Mouse (Mus musculus) cortical plate, adult 2 months (tissue): ENCODE data around the gene Lpar5. TPM values are rescaled to one million over a fixed set of nuclear protein-coding genes. Genes with fewer than 3 reads are reported as not detected.

ENCODE experiments used
- H3K27ac ChIP-seq: fragments of 200-500 bp; 2 replicates; pipeline ENCODE4 v1.5.1; 2012; ENCODE audit warnings: low read length, control low read depth, inconsistent platforms; ENCODE audit not compliant: insufficient read depth
- H3K4me1 ChIP-seq: fragments of 200-500 bp; 2 replicates; pipeline ENCODE4 v1.6.1; 2011; ENCODE audit warnings: low read length; ENCODE audit not compliant: control insufficient read depth, insufficient read depth
- H3K4me3 ChIP-seq: fragments of 200-500 bp; 2 replicates; pipeline ENCODE4 v1.5.1; 2011; ENCODE audit warnings: mild to moderate bottlenecking, low read length, control low read depth; ENCODE audit not compliant: insufficient read depth
- CTCF ChIP-seq: fragments of 200-500 bp; IDR thresholded peaks from 2 replicates; pipeline ENCODE4 v1.5.1; 2011; ENCODE audit warnings: mild to moderate bottlenecking, control low read depth, low read length; ENCODE audit not compliant: insufficient read depth; ENCODE audit errors: extremely low read depth
- POLR2A ChIP-seq: fragments of 200-500 bp; IDR thresholded peaks from 2 replicates; pipeline ENCODE4 v1.6.1; 2011; ENCODE audit warnings: mild to moderate bottlenecking, low read length, control low read depth; ENCODE audit not compliant: insufficient read depth; ENCODE audit errors: extremely low read depth
- polyA plus RNA-seq: library from polyadenylated mRNA; depleted of rRNA; stranded (reverse); fragments of >200 nt; gene quantifications from 2 replicates; pipeline ENCODE4 v1.2.3, GENCODE M21; 2012

The Lpar5 gene
- polyA plus RNA-seq, 1 experiment = 1.3 TPM

DNA sequence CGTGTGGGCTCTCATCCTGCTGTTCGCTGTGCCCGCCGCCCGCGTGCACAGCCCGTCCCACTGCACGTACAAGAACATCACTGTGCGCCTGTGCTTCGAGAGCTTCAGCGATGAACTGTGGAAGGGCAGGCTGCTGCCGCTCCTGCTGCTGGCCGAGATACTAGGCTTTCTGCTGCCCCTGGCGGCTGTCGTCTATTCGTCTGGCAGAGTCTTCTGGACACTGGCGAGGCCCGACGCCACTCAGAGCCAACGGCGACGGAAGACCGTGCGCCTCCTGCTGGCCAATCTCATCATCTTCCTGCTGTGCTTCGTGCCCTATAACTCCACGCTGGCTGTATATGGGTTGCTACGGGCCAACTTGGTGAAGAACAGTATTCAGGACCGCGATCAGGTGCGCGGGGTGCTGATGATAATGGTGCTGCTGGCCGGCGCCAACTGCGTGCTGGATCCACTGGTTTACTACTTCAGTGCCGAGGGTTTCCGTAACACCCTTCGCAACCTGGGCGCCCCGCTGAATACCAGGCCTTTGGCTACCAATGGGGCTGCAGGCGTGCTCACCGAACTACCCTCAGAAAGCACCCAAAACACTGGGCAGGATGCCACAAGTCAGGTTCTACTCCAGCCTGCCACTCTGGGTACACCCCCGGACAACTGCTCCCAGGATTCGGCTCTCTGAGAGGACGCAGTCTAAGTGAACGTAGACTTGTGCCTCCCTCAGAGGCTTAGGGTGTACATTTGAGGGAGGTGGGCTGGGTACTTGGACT lies 14.3 kb downstream of the Lpar5 start:
- Histone ChIP-seq H3K4me3 (peak overlapping the region; percentile 25), H3K27ac (no peak overlapping the region), H3K4me1 (no peaks in the 10 kb centered on the region; the same call in 1 of the 2 replicates)
- TF ChIP-seq CTCF = peak; percentile 69
- peak; percentile 77; the same call in 1 of the 2 replicates for TF ChIP-seq POLR2A

- TF ChIP-seq POLR2A = no peak
- no peak for TF ChIP-seq CTCF
- H3K27ac ChIP-seq = no peak overlapping the region
- H3K4me1 ChIP-seq = no peaks in the 10 kb centered on the region; the same call in 1 of the 2 replicates
- no peak overlapping the region for H3K4me3 ChIP-seq
These were observed 15.2 kb downstream of the Lpar5 start for GRCm38 (mm10) chr6:125082801-125083386.

DNA sequence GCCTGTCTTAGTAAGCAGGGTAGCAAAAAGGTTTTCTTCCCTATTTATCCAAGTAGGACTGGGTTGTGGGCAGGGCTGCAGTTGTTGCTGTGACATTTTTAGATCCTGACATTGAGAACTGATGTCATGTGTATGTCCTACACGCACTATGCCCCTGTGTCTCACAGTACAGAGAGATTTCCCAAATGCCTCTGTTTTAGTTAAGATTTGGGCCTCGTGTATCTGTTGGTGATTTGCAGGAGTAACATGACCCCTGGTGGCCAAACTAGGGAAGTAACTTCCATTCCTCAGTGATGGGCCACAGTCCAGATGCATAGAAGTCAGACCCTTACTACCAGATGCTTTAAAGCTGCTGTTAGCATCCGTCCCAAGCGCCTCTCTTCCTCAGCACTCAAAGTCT lies 16.7 kb downstream of the Lpar5 start:
- no peak overlapping the region for H3K4me3 ChIP-seq
- H3K4me1 ChIP-seq = peaks cover 3% of the 10 kb centered on the region
- no peak overlapping the region for H3K27ac ChIP-seq
- peak; percentile 87 for TF ChIP-seq CTCF
- TF ChIP-seq POLR2A = no peak

DNA sequence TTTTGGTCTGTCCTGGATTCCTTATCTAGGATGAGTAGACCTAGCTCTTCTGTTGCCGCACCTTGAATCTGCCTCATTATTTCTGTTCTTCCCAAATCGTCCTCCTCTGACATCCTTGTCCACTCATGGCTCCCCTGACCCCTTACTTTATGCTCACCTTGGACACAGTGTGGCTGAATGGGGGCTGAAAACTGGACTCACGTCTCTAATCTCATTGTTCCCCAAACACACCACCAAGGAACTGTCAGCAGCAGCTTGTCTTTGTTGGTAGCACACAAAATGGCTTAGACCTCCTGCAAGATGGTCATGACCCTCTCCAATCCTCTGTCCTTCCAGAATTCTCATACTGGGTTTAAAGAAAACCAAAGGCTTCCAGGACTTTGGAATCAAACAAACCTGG lies 20.2 kb downstream of the Lpar5 start:
- no peak overlapping the region for H3K4me3 ChIP-seq
- no peak overlapping the region for H3K27ac ChIP-seq
- H3K4me1 ChIP-seq = peaks cover 7% of the 10 kb centered on the region
- no peak for TF ChIP-seq POLR2A

DNA sequence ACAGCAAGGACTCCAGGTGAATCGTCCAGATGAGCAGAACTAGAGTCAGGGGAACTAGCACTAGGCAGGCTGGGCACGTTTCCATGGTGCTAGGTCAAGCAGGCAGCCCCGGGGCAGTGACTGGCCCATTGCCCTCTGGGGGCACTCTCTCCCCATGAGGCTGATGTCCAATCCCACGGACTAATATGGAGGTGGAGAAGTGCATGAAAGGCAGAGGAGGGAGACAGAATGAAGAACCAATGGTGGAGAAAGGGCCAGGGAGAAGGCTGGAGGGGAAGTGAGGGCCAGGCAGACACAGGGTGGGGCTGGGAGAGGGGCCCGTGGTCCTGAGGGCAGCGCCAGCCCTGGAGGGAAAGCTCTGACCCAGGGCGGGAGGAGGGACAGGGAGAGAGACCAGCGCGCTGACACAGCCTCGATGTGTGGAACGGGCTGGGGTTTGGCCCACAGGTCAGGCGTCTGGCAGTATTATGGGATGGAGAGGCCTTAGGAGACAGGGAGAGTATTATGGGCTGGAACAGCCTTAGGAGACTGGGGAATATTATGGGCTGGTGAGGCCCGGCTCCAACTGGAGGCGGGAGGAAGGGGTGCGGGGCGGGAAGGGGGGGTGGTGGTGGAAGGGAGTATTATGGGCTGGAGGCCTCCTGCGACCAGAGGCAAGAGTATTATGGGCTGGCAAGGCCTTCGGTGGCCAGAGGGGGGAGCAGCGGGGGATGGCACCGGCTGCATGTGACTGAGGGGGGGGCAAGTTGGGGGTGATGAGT lies 21.0 kb downstream of the Lpar5 start:
- Histone ChIP-seq H3K27ac (peak overlapping the region; percentile 92), H3K4me3 (no peak overlapping the region), H3K4me1 (peaks cover 7% of the 10 kb centered on the region)
- 0 out of 2 replicates have a peak, but pooled peaks have one; percentile 30 for TF ChIP-seq POLR2A
- TF ChIP-seq CTCF = no peak

DNA sequence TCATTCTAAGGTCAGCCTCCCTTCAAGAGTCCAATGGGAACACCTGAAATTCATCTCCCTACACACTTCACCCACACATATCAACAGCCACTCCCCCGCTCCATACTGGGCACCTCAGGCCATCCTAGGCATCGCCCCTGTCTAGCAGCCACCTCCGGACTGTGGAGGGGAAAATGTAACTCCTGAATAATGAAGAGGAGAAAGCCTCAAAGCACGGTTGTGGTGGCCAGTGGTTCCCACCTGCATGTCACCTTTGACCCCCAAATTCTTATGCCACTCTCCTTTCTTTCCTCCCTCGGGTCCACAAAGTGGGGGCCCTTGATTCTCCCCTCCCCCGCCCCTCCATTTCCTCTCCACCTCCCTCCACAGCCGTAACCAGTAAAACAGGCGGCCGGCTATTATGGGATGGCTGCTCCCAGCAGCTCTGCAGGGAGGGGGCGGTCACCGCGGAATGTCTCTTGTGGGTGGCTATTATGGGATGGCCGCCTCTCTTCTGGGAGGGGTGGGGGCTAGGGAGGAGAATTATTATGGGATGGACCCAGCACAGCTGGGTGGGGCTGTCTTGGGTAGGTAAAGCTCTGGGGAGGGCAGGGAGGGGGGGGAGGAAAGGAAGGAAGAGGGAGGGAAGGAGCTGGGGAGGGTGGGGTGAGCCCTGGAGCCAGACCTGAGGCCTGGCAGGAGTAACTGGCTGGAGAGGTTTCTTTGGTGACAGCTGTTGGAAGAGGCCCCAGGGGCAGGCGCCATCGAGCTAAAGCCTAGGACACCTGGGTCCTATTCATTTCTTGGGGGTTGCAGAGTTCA lies 22.0 kb downstream of the Lpar5 start:
- Histone ChIP-seq H3K27ac (peak overlapping the region; percentile 88), H3K4me1 (peaks cover 7% of the 10 kb centered on the region)
- TF ChIP-seq CTCF = no peak
- no peak for TF ChIP-seq POLR2A

DNA sequence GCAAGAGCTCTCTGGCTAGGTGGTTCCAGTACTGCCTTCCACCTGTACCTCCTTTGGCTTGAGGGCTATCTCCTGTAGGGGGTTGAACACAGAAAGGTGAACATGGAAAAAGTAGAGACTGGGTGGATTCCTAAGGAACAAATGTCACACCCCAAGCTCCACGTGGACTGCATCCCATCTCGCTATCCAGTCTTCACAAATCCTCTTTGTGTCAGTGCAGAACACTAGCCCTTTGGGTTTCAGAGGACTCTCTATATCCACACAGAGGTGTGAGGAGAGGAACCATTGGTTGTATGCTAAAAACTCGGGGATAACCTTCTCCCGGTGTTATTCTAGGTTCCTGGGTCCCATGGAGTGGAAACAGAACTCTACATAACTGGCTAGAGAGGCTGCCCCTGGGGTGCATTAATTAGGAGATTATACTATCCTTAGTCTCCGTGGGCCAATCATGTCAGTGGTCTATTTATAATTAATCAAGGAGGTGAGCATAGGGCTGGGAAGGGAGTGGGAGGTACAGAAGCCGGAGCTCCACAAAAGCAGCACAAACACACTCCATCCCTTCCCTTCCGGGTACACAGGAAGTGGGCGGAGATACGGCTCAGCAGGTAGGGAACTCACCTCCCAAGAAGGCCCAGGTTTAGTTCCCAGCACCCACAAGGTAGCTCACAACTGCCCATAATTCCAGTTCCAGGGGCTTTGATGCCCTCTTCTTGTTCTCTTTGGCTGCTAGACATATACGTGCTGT lies 22.8 kb downstream of the Lpar5 start:
- Histone ChIP-seq H3K4me3 (no peak overlapping the region), H3K27ac (peak overlapping the region; percentile 22), H3K4me1 (peaks cover 9% of the 10 kb centered on the region)
- no peak for TF ChIP-seq POLR2A
- TF ChIP-seq CTCF = no peak

More for the DNA sequence above, 22.0 kb downstream of the Lpar5 start:
- H3K4me3 ChIP-seq = no peak overlapping the region

DNA sequence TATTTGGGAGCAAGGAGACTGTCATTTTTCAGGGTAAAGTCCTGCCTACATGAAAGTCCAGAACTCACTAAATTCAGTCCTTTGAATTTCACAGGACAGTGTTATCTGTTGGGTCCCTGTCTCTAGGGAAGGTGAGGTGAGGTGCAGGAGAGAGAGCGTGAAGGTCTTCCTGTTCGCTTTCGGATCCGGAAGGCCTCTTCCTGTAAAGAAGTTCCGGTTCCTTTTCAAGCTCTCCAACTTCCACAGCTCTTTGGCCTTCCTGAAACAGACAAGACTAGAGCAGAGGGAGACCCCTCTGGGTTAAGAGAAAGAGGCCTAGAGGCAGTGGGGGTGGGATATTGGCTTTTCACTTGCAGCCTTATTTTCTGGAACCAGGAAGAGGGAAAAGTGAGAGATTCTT lies 24.7 kb downstream of the Lpar5 start:
- no peak for TF ChIP-seq CTCF
- no peak for TF ChIP-seq POLR2A

More for the DNA sequence above, 24.7 kb downstream of the Lpar5 start:
- H3K4me3 ChIP-seq = no peak overlapping the region
- H3K27ac ChIP-seq = no peak overlapping the region
- peaks cover 9% of the 10 kb centered on the region for H3K4me1 ChIP-seq
